Mouse (Mus musculus) T-helper 17 cell (primary cell): Measurements from ENCODE around the gene Tkfc.

Experiments used
- in situ Hi-C, 2 experiments: fragments of 300-600 bp; cut with MboI, MseI; formaldehyde crosslinking; loops; 1 replicate in 1 of 2; 2 replicates in 1 of 2; pipeline ENCODE4 v1.15.1; 2025; ENCODE audit warnings: high pct_unique_total_duplicates in 2 of 2

The Tkfc gene

DNA sequence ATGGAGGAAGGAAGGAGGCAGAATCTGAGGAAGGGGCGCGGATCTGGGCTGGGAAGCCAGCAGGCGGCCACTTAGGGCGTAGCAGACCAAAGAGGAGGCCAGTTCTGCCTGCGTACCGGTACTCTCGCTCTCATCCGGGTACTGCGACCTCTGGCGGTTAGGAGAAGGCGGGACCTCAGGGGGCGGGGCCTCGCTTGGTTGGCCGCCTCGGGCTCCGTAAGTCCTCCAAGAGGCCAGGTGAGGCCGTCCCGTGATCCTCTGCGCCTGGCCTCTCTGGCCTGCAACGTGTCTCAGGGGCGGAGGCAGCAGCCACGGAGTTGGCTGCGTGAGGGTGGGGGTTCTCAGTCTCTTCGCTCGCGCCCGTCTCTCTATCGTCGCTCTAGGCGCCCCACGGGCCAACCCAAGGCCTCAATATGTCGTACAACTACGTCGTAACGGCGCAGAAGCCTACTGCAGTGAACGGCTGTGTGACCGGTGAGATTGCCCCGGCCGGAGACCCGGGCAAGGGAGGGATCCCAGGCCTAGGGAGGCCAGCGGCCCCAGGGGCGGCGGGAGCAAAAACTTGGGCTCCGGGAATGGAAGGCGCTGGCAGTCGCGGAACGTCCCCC lies at the start of gene Tkfc, which contains the start of gene Ddb1:
Tkfc (minus strand) TSS at position 362 of the 608 bp plus-strand sequence.
Ddb1 (plus strand) TSS at position 35 of the 608 bp plus-strand sequence.
- in situ Hi-C loops, result loop anchor here in 1 of 2 experiments (25.0 kb wide), 1 partner anchor 1332 kb away; no protein-coding TSS in a partner anchor

- in situ Hi-C loops, result no loop called here
Measured at GRCm38 (mm10) chr19:10648156-10648555, 42.7 kb upstream of the Tkfc start.

DNA sequence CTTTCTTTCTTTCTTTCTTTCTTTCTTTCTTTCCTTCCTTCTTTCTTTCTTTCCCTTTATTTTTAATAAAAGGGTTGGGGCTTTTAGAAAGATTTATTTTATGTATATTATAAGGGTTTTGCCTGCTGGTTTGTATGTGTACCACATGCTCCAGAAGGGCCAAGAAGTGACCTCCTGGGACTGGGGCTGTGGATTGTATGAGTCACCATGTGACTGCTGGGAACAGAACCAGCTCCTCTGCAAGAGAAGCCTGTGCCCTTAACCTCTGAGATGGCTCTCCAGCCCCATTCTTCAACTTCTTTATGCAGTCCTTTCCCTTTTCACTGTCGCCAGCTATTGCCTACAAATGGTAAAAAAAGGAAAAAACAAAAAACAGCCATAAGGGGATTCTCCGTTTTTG lies 40.2 kb upstream of the Tkfc start:
- in situ Hi-C loops, result no loop called here

GRCm38 (mm10) chr19:10640589-10641378 lies 35.3 kb upstream of the Tkfc start:
- in situ Hi-C loops, result no loop called here

- in situ Hi-C loops, result no loop called here
Measured at GRCm38 (mm10) chr19:10640080-10640479, 34.6 kb upstream of the Tkfc start.

DNA sequence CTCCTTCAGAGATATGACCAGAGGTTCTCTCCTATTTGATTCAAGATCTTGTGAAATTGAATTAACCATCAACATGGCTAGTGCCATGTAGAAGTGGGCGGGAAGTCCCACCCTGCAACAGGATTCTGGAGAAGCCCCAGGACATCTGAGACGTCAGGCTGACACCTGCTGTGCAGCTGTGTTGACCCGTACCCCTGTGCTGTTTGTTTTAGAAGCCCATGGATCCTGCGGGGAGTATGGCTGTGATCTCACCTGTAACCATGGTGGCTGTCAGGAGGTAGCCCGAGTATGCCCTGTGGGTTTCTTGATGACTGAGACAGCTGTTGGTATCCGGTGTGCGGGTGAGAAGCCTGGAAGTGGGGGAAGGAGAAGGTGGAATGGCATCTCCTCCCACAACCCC lies 32.4 kb upstream of the Tkfc start:
- in situ Hi-C loops, result no loop called here

DNA sequence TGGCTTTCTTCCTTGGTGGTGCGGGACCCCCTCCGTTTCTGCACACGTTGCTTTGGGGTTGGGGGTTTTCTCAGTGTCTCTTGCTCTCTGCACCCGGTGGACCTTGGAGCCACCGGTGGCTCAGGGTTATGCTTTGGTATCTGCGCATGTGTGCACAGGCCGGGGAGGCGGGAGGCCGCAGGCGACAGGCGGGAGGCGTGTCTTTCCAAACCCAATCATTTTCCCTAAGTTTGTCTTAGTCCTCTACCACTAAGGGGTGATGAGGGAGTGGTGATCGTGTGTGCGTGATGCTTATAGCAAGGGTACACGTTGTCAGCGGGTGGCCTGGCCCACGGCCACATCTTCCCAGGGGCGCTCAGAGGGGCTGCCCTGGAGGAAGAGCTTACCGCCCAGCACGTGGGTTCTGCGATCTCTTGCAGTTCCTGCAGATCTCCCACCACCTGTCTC lies 29.4 kb upstream of the Tkfc start:
- in situ Hi-C loops, result no loop called here

GRCm38 (mm10) chr19:10634106-10634871 lies 28.8 kb upstream of the Tkfc start, which contains the start of gene Vwce:
Gene Vwce (plus strand): TSS chr19:10634213.
- in situ Hi-C loops, result no loop called here

- in situ Hi-C loops, result loop anchor here in 1 of 2 experiments (25.0 kb wide), 1 partner anchor 1329 kb away; no protein-coding TSS in a partner anchor
Measured at GRCm38 (mm10) chr19:10608573-10609240, 3.3 kb upstream of the Tkfc start.

DNA sequence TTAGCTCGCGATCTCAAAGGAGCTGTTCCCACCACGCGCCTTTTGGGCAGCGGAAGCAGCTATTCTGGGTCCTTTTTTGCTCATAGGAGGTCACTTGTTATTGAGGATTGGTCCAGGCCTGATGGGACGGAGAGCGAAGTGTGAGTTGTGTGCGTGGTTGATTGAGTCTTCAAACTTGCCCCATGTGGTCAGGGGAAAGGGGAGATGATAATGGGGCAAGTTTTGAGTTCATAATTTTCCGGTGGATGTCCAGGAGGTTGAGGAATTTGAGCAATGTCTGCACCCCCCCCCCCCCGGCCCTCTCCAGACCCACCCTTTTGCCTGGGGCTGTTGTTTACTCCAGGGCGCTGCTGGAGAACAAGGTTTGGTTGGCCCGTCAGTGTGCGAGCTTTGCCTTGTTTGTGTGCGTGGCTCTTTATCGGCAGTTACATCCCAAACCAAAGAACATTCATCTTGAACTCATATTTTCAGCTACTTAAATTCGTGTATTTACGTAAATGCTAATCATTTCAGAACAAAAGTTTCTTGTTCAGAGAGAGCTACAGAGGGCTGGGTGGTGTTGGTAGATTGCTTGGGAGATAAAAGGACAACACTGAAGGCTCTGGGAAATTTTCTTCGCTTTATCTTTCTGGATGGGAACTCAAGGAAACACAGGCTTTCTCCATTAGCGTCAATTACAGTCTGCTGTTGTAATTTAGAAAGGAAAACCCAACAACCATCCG lies 608 bp upstream of the Tkfc start:
- in situ Hi-C loops, result loop anchor here in 1 of 2 experiments (25.0 kb wide), 1 partner anchor 1331 kb away; no protein-coding TSS in a partner anchor

DNA sequence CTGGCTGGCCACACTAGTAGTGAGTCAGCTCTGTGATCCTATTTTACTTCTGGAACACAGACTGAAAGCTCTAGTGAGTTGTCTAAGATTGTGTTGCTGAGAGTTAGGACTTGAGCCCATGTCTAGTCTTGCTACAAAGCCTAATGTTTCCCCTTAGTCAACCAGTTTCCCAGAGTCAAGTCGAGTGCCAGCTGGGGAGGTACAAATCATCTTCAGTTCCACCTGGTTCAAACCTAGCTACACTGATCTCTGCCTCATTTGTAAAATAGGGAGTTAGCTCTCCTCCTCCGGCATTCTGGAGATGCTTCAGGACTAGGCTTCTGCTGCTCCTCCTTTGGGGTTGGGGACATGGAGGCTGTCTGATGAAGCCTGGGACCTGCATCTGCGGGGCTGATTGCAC lies 920 bp downstream of the Tkfc start:
- in situ Hi-C loops, result loop anchor here in 1 of 2 experiments (25.0 kb wide), 1 partner anchor 1333 kb away; no protein-coding TSS in a partner anchor

GRCm38 (mm10) chr19:10603660-10604523 lies 1.6 kb downstream of the Tkfc start:
- in situ Hi-C loops, result loop anchor here in 1 of 2 experiments (25.0 kb wide), 1 partner anchor 1333 kb away; no protein-coding TSS in a partner anchor

DNA sequence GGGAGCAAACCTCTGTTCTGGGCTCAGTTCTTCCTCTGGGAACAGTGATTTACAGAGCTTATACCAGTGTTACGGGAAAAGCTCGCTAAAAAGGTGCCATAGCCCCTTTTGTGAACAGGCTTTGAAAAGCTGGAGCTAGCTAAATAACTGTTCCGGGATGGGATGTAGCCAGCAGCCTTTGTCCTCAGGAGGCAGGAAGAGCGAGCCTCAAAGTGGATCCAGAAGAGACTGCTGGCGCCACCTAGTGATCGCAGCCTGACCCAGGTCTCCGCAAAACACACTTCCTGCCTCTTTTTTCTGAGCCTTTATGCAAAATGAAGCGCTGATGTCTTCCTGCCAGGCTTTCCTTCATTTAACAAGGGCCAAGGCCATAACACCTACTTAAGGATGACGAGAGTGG lies 2.7 kb downstream of the Tkfc start:
- in situ Hi-C loops, result loop anchor here in 1 of 2 experiments (25.0 kb wide), 1 partner anchor 1335 kb away; no protein-coding TSS in a partner anchor

DNA sequence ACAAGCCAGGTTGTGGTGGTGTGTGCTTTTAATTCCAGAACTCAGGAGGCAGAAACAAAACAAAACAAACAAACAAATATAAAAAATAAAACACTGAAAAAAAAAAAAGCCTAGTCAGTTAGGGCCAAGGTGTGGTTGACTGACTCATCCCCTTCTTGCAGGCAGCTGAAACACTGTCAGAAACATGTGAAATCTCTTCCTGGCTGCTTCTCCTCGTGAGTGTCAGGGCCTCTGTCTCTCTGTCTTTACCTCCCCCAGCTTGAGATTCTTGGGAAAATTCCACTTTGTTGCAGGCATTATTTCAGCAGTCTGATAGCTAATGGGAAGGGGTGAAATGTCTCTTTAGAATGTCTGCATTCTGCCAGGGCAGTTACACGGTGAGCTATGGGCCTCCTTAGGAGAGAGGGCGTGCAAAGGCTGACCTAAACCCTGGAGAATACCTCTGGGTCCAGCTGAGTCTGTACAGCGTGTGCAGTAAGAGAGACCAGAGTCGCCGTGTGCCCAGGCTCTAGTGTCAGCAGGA lies 3.1 kb downstream of the Tkfc start:
- in situ Hi-C loops, result loop anchor here in 1 of 2 experiments (25.0 kb wide), 1 partner anchor 1335 kb away; no protein-coding TSS in a partner anchor

GRCm38 (mm10) chr19:10599648-10600047 lies 5.8 kb downstream of the Tkfc start:
- in situ Hi-C loops, result loop anchor here in 1 of 2 experiments (5.0 to 25.0 kb wide), 3 partner anchors 47 to 1338 kb away; partner anchors contain the start of gene Ms4a6c

GRCm38 (mm10) chr19:10598188-10598587 lies 7.3 kb downstream of the Tkfc start:
- in situ Hi-C loops, result loop anchor here in 1 of 2 experiments (5.0 to 25.0 kb wide), 2 partner anchors 46 to 864 kb away; partner anchors contain the start of gene Ms4a6c

- in situ Hi-C loops, result loop anchor here in 1 of 2 experiments (25.0 kb wide), 1 partner anchor 870 kb away; the partner anchor contains the start of gene Ms4a6c
Measured at GRCm38 (mm10) chr19:10591659-10592377, 13.6 kb downstream of the Tkfc start.

GRCm38 (mm10) chr19:10590301-10590700 lies 15.2 kb downstream of the Tkfc start:
- in situ Hi-C loops, result loop anchor here in 1 of 2 experiments (25.0 kb wide), 1 partner anchor 872 kb away; the partner anchor contains the start of gene Ms4a6c
